Mouse (Mus musculus) forebrain, embryonic 15.5 days (tissue): Measurements from ENCODE around the gene Ddx47. TPM values are rescaled to one million over a fixed set of nuclear protein-coding genes. Genes with fewer than 3 reads are reported as not detected.

Experiments used
- ATAC-seq: fragments of 200-750 bp; cut with Nextera tagmentation; replicated peaks from 2 replicates; pipeline ENCODE4 v1.8.0; 2017; ENCODE audit warnings: mild to moderate bottlenecking, moderate TSS enrichment, moderate library complexity
- H3K27ac ChIP-seq: fragments of 300-500 bp; sonication (generic); replicated peaks from 2 replicates; pipeline ENCODE4 v1.5.1; 2015; ENCODE audit warnings: mild to moderate bottlenecking, inconsistent platforms
- H3K27me3 ChIP-seq: fragments of 300-500 bp; sonication (generic); 2 replicates; pipeline ENCODE4 v1.6.1; 2015; ENCODE audit warnings: inconsistent platforms
- H3K36me3 ChIP-seq: fragments of 300-500 bp; sonication (generic); 2 replicates; pipeline ENCODE4 v1.6.1; 2015; ENCODE audit warnings: mild to moderate bottlenecking, inconsistent platforms
- H3K4me1 ChIP-seq: fragments of 300-500 bp; sonication (generic); 2 replicates; pipeline ENCODE4 v1.6.1; 2015; ENCODE audit warnings: inconsistent platforms
- H3K4me2 ChIP-seq: fragments of 300-500 bp; sonication (generic); replicated peaks from 2 replicates; pipeline ENCODE4 v1.6.1; 2015; ENCODE audit warnings: mild to moderate bottlenecking, inconsistent platforms
- H3K4me3 ChIP-seq: fragments of 300-500 bp; sonication (generic); 2 replicates; pipeline ENCODE4 v1.5.1; 2015; ENCODE audit warnings: mild to moderate bottlenecking, inconsistent platforms
- H3K9ac ChIP-seq: fragments of 300-500 bp; sonication (generic); replicated peaks from 2 replicates; pipeline ENCODE4 v1.6.1; 2015; ENCODE audit warnings: mild to moderate bottlenecking, inconsistent platforms
- H3K9me3 ChIP-seq: fragments of 300-500 bp; sonication (generic); 2 replicates; pipeline ENCODE4 v1.6.1; 2016; ENCODE audit warnings: inconsistent platforms
- WGBS: fragments of 180-500 bp; shearing (Covaris S2); methylation state at CpG from one replicate; pipeline ENCODE4 v1.1.7; 2015; ENCODE audit warnings: mixed read lengths; 5-methylcytosine and 5-hydroxymethylcytosine counted together
- polyA plus RNA-seq: library from polyadenylated mRNA; unstranded; fragments of >200 nt; fragmentation: Nextera tagmentation; extraction: Ambion mirVana; gene quantifications from 2 replicates; pipeline ENCODE4 v1.2.1, GENCODE M21; 2015

Ddx47 gene
- polyA plus RNA-seq: 89.0 and 91.8 TPM in 2 replicates

DNA sequence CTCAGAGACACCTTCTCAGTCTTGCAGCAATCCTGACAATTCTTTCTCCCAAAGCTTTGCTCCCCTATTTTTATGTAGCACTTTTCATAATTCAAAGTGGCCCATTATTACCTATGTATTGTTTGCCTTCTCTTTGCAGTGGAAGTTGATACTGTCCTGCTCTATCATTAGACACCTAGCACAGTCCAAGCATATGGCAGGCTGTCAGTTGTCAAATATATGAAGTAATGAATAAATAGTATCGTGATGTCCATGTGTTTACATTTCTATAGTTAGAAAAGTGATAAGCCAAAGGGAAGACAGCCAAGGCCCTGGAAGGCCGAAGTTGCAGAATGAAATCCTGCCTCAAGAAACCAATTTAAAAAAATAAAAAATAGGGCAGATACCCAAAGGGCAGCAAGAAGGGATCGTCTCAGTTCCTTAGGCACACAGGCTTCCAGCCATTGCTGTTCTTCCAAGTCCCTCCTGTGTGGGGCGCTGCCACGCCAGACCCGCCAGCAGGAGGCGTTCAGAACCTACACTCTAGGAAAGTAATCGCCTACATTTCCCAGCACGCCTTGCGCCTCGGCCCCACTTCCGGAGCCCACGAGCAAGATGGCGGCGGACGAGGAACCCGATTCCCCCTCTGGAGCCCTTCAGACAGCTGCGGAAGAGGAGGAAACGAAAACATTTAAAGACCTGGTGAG is at the start of gene Ddx47:
Ddx47 (plus strand) TSS at position 565 of the 686 bp plus-strand sequence.
- H3K4me2 ChIP-seq: peak within 1 kb of the TSS; percentile 70
- peaks cover 8% of the 10 kb centered on the region for H3K4me1 ChIP-seq
- H3K36me3 ChIP-seq: peaks cover 26% of the 10 kb centered on the region
- peak within 1 kb of the TSS; percentile 66 for H3K9ac ChIP-seq
- ATAC-seq: peak; percentile 95
- no peaks in the 10 kb centered on the region for H3K9me3 ChIP-seq
- H3K27ac ChIP-seq: no peak within 1 kb of the TSS
- no peaks in the 10 kb centered on the region for H3K27me3 ChIP-seq
- H3K4me3 ChIP-seq: peak within 1 kb of the TSS; percentile 59
- WGBS: 6% methylated on average over 19 of the region's 19 CpGs

DNA sequence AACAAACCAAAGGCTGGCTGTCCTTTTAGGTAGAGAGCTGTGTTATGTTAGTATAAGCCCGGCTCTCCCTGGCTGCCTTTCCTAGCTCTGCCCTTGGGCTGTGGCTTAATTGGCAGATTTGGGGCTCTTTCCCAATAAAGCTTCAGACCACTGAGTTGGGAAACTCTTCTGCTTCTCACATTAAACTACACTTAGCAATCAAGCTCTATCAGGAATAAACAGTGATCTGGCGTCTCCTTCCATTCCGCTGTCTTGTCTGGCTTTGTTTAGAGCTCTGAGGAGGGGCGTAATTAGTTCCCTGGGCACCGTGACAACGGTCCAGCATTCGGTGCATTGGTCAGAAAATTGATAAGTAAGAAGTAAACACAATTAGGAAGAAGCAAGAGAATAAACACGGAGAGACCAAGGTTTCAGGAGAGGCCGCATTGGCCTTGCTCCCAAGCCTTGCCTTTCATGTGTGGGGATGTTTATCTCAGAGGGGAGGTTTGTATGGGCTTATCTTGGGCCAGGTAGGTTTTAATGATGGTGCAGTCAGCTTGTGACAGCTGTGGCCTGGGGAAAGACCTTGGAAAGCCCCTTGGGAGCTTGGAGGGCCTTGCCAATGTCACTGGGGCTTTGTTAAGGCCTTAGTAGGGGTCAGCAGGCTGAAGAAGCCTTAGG is 49.4 kb upstream of the Ddx47 start:
- no peaks in the 10 kb centered on the region for H3K9me3 ChIP-seq
- 25% methylated on average over 9 of the region's 9 CpGs for WGBS
- H3K4me3 ChIP-seq: no peak overlapping the region
- peak; percentile 65 for ATAC-seq
- H3K27me3 ChIP-seq: no peaks in the 10 kb centered on the region
- H3K4me1 ChIP-seq: peaks cover 22% of the 10 kb centered on the region; the same call in 1 of the 2 replicates
- H3K36me3 ChIP-seq: no peaks in the 10 kb centered on the region
- H3K9ac ChIP-seq: no peak overlapping the region
- no peak overlapping the region for H3K4me2 ChIP-seq
- H3K27ac ChIP-seq: peak overlapping the region; percentile 85

DNA sequence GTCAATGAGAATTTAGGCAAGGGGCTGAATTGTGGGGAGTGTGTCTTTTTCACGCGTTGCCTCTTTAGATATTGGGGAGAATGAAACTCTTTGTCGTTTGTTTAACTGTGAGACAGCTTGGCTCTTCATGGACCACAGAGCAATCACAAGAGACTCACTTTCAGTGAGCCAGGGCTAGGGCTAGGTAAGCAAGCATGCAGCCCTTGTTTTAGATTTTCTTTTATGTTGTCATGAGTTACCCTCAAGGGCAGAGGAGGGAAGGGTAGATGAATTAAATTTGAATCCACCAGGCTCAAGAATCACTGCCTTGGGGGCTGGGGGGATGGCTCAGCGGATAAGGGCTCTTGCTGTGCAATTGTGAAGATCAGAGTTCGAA is 48.9 kb upstream of the Ddx47 start:
- H3K4me1 ChIP-seq: peaks cover 22% of the 10 kb centered on the region; the same call in 1 of the 2 replicates
- ATAC-seq: peak; percentile 74
- peak overlapping the region; percentile 85 for H3K27ac ChIP-seq
- WGBS: 32% methylated on average over 5 of the region's 5 CpGs
- no peak overlapping the region for H3K4me3 ChIP-seq
- H3K9me3 ChIP-seq: no peaks in the 10 kb centered on the region
- H3K27me3 ChIP-seq: no peaks in the 10 kb centered on the region
- H3K4me2 ChIP-seq: no peak overlapping the region
- H3K36me3 ChIP-seq: no peaks in the 10 kb centered on the region
- H3K9ac ChIP-seq: no peak overlapping the region

DNA sequence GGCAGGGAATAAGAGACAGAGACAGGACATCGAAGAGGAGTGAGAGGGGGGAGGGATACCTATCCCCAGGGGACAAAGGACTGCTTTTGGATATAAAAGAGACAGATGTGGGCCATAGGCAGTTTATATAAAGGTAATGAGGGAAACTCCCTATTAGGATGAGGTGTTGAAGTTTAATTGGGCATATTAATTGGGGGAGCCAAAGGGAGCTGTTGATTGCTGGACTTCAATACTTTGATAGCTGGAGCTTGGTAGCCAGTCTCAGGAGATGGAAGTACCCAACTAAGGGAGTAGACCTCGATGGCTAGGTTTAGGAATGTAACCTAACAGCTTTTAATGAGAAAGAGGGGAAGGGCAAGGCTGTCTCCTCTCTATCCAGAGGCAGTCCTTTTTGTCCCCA is 47.5 kb upstream of the Ddx47 start:
- no peaks in the 10 kb centered on the region for H3K27me3 ChIP-seq
- 28% methylated on average over 2 of the region's 2 CpGs for WGBS
- no peak overlapping the region for H3K4me2 ChIP-seq
- ATAC-seq: no peak
- no peak overlapping the region for H3K9ac ChIP-seq
- no peak overlapping the region for H3K27ac ChIP-seq
- no peaks in the 10 kb centered on the region for H3K9me3 ChIP-seq
- H3K4me3 ChIP-seq: no peak overlapping the region
- no peaks in the 10 kb centered on the region for H3K36me3 ChIP-seq
- H3K4me1 ChIP-seq: peaks cover 22% of the 10 kb centered on the region; the same call in 1 of the 2 replicates

DNA sequence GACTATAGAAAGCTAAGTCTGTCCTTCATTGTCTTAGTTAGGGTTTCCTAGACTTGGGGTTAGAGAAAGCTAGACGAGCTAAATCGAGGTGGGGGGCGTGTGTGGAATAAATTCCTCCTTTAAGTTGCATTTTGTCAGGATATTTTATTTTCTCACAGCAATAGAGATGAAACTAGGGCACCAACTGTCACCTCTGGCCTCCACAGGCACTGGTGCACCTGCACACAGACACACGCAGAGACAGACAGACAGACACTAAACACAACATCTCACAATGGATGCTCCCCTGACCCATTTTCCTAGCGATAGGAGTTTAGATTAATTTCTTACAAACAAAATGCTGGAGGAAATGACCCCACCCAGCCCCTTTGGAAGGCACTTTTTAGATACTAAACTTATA is 44.7 kb upstream of the Ddx47 start:
- Histone ChIP-seq H3K4me2 (no peak overlapping the region), H3K27me3 (no peaks in the 10 kb centered on the region), H3K9ac (no peak overlapping the region), H3K4me1 (peaks cover 10% of the 10 kb centered on the region; the same call in 1 of the 2 replicates), H3K36me3 (no peaks in the 10 kb centered on the region), H3K9me3 (no peaks in the 10 kb centered on the region), H3K27ac (no peak overlapping the region), H3K4me3 (no peak overlapping the region)
- 79% methylated on average over 5 of the region's 5 CpGs for WGBS
- ATAC-seq: no peak

DNA sequence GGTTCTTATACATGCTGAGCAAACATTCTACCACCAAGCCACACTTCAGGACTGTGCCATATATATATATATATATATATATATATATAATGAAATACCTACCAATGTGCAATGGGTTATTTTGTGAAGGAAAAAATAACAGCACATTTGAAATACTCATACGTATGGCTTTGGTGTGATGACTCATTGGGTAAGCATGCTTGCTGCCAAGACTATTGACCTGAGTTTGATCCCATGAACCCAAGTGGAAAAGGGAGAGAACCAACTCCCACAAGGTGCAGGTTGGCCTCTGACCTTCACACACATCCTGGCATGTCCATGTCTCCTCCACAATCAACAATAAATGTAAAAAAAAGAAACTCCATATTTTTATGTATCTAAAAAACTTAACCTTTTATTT is 43.1 kb upstream of the Ddx47 start:
- no peak for ATAC-seq
- 93% methylated on average over 1 of the region's 1 CpGs for WGBS

DNA sequence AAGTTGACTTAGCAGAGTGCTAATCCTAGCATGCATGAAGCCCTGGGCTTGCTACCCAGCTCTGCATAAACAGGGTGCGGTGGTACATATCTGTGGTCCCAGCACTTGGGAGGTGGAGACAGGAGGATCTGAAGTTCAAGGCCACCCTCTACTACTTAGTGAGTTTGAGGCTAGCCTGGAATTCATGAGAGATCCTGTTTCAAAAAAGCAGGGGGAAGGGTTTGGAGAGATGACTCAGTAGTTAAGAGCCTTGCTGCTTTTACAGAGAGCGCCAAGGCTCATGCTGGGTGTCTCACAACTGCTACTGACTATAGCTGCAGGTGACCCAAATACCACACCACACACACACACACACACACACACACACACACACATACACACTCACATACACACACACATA is 41.9 kb upstream of the Ddx47 start:
- no peak overlapping the region for H3K4me3 ChIP-seq
- H3K9me3 ChIP-seq: no peaks in the 10 kb centered on the region
- H3K27me3 ChIP-seq: no peaks in the 10 kb centered on the region
- H3K27ac ChIP-seq: no peak overlapping the region
- H3K36me3 ChIP-seq: no peaks in the 10 kb centered on the region
- no peak for ATAC-seq
- no peak overlapping the region for H3K9ac ChIP-seq
- no peaks in the 10 kb centered on the region for H3K4me1 ChIP-seq
- H3K4me2 ChIP-seq: no peak overlapping the region
- WGBS: 99% methylated on average over 2 of the region's 2 CpGs

More for the DNA sequence above, 43.1 kb upstream of the Ddx47 start:
- Histone ChIP-seq H3K9ac (no peak overlapping the region), H3K27me3 (no peaks in the 10 kb centered on the region), H3K9me3 (no peaks in the 10 kb centered on the region), H3K4me1 (no peaks in the 10 kb centered on the region), H3K4me3 (no peak overlapping the region), H3K27ac (no peak overlapping the region), H3K36me3 (no peaks in the 10 kb centered on the region), H3K4me2 (no peak overlapping the region)

DNA sequence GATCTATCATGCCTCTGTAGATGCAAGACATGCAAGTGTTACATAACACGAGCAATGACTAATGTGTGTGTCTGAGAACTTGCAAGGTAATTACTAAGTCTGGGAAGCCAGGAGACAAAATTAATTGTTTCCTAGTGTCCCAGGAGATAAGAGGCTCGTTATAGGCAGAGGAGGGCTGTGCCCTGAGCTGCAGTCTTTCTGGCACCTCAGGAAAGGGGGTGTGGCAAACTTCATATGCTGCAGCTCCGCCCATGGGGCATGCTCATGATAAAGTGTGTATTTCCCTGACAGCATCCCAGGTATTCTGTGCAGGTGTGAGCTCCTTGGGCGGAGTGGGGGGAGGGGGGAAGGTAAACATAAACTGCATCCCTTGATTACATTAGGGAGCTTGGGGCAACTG is 39.3 kb upstream of the Ddx47 start:
- WGBS: 51% methylated on average over 4 of the region's 4 CpGs
- Histone ChIP-seq H3K4me1 (peaks cover 13% of the 10 kb centered on the region; the same call in 1 of the 2 replicates), H3K27ac (no peak overlapping the region), H3K27me3 (no peaks in the 10 kb centered on the region), H3K4me2 (no peak overlapping the region), H3K9me3 (no peaks in the 10 kb centered on the region), H3K9ac (no peak overlapping the region), H3K36me3 (no peaks in the 10 kb centered on the region), H3K4me3 (no peak overlapping the region)
- no peak for ATAC-seq

DNA sequence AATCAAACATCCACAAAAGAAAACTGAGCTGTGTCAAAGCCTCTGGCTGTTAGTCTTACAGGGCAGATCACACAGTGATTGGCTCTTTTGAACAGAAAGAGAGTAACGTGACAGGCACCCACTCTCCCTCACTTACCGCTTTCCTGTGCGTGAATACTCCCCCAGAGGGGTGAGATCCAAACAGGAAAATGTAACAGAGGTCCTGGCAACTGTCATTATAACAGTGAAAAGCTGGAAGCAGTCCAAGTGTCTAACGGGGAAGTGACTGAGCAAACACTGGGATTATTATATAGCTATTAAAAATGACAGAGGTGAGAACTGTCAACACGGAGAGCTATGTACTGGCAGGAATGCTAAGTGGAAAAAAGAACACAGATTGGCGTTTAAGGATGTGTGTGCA is 34.8 kb upstream of the Ddx47 start:
- Histone ChIP-seq H3K4me2 (no peak overlapping the region), H3K4me1 (peaks cover 19% of the 10 kb centered on the region; the same call in 1 of the 2 replicates), H3K27me3 (no peaks in the 10 kb centered on the region), H3K36me3 (no peaks in the 10 kb centered on the region), H3K4me3 (no peak overlapping the region), H3K27ac (0 out of 2 replicates have a peak overlapping the region, but pooled peaks have one; percentile 23), H3K9ac (no peak overlapping the region), H3K9me3 (no peaks in the 10 kb centered on the region)
- WGBS: 19% methylated on average over 6 of the region's 6 CpGs
- peak; percentile 72 for ATAC-seq

DNA sequence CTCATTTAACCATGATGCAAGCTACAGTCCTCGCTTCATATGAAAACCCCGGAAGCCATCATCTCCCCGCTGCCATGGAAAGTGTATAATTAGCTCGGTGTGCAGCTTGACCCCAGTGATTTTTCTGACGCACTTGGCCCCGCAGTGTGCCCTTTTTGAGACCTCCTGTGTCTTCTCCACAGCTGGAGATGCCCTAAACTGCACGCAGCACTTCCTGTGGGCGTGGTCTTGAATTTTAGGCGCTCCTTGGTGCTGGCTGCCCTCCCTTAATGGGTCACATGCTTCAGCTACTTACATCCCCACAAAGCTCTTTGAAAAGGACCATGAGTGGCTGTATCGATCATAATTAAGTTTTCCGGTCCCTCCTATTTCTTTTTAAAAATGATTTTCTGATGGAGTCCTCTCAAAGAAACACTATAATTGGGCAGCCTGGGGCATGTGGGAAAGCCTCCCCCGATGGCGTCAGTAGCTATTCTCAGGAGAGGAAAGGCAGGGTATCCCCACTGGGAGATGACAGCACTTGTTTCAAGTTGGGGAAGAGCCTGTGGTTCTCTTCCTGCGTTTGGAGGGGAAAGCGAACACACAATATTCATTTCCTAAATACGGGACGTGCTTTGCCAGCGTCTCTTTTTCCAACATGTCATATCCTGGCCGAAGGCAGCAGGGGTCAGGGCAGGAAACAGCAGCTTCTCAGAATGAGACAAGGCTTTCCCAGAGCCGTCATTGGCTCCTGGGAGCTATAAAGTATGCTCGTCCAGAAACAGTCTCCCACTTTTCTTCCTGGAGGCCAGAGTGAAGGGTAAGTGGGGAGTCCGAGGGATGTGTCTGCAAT is 30.0 kb upstream of the Ddx47 start, which contains the start of gene Apold1:
Apold1 (plus strand) TSS at position 488 of the 832 bp plus-strand sequence.
- peak within 1 kb of the TSS; percentile 9; the same call in 1 of the 2 replicates for H3K4me3 ChIP-seq
- no peak; the same call in 1 of the 2 replicates for ATAC-seq
- 0 out of 2 replicates have a peak within 1 kb of the TSS, but pooled peaks have one; percentile 8 for H3K27ac ChIP-seq
- no peak within 1 kb of the TSS for H3K9ac ChIP-seq
- H3K4me2 ChIP-seq: peak within 1 kb of the TSS; percentile 19
- 47% methylated on average over 22 of the region's 22 CpGs for WGBS
- no peaks in the 10 kb centered on the region for H3K9me3 ChIP-seq
- H3K4me1 ChIP-seq: peaks cover 23% of the 10 kb centered on the region
- no peaks in the 10 kb centered on the region for H3K27me3 ChIP-seq
- H3K36me3 ChIP-seq: no peaks in the 10 kb centered on the region

DNA sequence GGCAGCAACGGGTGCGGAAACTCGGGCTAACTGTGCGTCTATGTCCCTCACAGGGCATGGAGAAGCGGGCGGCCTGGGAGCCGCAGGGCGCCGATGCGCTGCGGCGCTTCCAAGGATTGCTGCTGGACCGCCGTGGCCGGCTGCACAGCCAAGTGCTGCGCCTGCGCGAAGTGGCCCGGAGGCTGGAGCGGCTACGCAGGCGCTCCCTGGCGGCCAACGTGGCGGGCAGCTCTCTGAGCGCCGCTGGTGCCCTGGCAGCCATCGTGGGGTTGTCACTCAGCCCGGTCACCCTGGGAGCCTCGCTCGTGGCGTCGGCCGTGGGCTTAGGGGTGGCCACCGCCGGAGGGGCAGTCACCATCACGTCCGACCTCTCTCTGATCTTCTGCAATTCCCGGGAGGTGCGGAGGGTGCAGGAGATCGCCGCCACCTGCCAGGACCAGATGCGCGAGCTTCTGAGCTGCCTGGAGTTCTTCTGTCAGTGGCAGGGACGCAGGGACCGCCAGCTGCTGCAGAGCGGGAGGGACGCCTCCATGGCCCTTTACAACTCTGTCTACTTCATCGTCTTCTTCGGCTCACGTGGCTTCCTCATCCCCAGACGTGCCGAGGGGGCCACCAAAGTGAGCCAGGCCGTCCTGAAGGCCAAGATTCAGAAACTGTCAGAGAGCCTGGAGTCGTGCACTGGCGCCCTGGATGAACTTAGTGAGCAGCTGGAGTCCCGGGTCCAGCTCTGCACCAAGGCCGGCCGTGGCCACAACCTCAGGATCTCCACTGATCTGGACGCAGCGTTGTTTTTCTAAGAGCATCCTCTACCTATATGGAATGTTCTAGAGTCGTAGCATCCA is 27.7 kb upstream of the Ddx47 start:
- H3K4me2 ChIP-seq: peak overlapping the region; percentile 85
- H3K27ac ChIP-seq: peak overlapping the region; percentile 33; the same call in 1 of the 2 replicates
- no peaks in the 10 kb centered on the region for H3K27me3 ChIP-seq
- ATAC-seq: peak; percentile 85
- 3% methylated on average over 61 of the region's 62 CpGs for WGBS
- H3K4me3 ChIP-seq: peak overlapping the region; percentile 67
- H3K36me3 ChIP-seq: no peaks in the 10 kb centered on the region
- H3K9ac ChIP-seq: peak overlapping the region; percentile 61
- H3K4me1 ChIP-seq: peaks cover 19% of the 10 kb centered on the region
- no peaks in the 10 kb centered on the region for H3K9me3 ChIP-seq
